Mouse (Mus musculus) brain, embryonic 14.5 days (tissue): ENCODE data around the gene Ccdc9.

Experiments
- CTCF ChIP-seq: fragments of 200-500 bp; IDR thresholded peaks from 2 replicates; pipeline ENCODE4 v1.5.1; 2012; ENCODE audit warnings: inconsistent platforms, mild to moderate bottlenecking, moderate library complexity, borderline replicate concordance; ENCODE audit not compliant: insufficient read depth, insufficient read length; ENCODE audit errors: extremely low read depth
- POLR2A ChIP-seq: fragments of 200-500 bp; IDR thresholded peaks from 2 replicates; pipeline ENCODE4 v1.6.1; 2012; ENCODE audit warnings: mild to moderate bottlenecking, inconsistent platforms, borderline replicate concordance; ENCODE audit not compliant: poor library complexity, insufficient read depth, insufficient read length, severe bottlenecking; ENCODE audit errors: extremely low read depth

GRCm38 (mm10) chr7:16297616-16298015 lies 11.0 kb upstream of the Ccdc9 start:
- TF ChIP-seq CTCF (no peak), POLR2A (no peak)
